Mouse (Mus musculus): ENCODE results near the gene Abcb8. TPM values are rescaled to one million over a fixed set of nuclear protein-coding genes. Genes with fewer than 3 reads are reported as not detected.
A peak's percentile ranks its signal among the peaks of the same experiment; 100 is the strongest.

The Abcb8 gene
- polyA plus RNA-seq, 1 experiment from 2014 or later, result 37.1 TPM

DNA sequence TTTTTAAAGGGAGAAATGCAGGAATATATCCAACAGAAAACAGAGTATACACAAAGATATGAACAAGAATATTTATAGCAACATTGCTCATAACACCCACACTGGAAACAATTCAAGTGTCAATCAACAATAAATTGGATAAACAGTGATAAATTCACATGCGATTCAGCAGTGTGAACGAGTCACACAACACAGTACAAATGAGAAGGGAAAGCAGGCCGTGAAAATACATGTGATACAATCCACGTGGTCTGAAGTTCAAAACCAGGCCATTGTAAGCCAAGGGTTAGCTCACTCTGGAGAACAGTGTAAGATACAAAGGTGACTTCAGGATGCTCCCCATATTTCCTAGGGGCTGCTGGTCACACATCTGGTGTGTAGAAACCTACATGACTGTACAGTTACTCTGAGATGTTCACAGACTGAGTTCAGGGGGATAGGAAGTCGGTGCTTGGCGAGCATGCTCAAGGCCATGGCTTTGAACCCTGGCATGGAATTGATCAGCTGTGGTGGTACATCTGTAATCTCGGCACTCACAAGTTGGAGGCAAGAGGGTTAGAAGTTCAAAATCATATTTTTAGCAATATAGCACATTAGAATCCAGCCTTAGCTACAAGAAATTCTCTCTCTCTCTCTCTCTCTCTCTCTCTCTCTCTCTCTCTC, 18.7 kb upstream of the Abcb8 start:
- Histone ChIP-seq H3K27ac (ENCODE audit: low read depth, low read length) (no peak overlapping the region), H3K9me3 (replicated peaks; ENCODE audit: control insufficient read depth, low read length) (no peaks in the 10 kb centered on the region), H3K4me3 (ENCODE audit: low read depth, low read length) (no peak overlapping the region), H3K4me1 (ENCODE audit: control insufficient read depth, insufficient read depth, low read length) (peaks cover 6% of the 10 kb centered on the region; the same call in 1 of the 2 replicates), H3K9ac (ENCODE audit: low read length) (no peak overlapping the region), H3K36me3 (ENCODE audit: control insufficient read depth, insufficient read depth, low read length) (no peaks in the 10 kb centered on the region), H3K4me2 (ENCODE audit: low read length) (no peak overlapping the region), H3K27me3 (replicated peaks; ENCODE audit: control insufficient read depth, insufficient read depth, low read length) (no peaks in the 10 kb centered on the region)
- ATAC-seq (no peak), DNase-seq (ENCODE audit: low spot score) (peak; percentile 20)
- WGBS, result 68% methylated on average over 7 of the region's 7 CpGs

DNA sequence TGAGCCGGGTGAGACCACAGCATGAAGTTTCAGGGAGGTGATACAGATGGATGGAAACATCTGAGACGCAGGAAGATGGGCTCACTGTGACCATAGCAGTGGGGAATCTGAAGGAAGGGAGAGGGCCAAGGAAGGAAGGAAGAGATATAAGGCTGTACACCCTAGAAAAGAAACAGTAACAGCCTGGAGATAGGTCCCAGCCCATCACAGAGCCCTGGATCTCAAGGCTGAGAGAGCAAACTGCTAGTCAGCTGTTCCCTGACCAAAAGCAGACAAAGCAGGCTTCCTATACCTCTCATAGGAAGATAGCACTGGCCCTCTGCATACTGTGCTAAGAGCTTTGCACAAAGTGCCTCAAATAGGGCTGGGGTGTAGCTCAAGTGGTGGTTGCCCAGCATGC, 14.8 kb upstream of the Abcb8 start:
- H3K27me3 ChIP-seq (replicated peaks; ENCODE audit: control insufficient read depth, insufficient read depth, low read length), result no peaks in the 10 kb centered on the region
- H3K27ac ChIP-seq (ENCODE audit: low read depth, low read length), result no peak overlapping the region
- no peaks in the 10 kb centered on the region for H3K36me3 ChIP-seq (ENCODE audit: control insufficient read depth, insufficient read depth, low read length)
- H3K9ac ChIP-seq (ENCODE audit: low read length), result no peak overlapping the region
- H3K4me2 ChIP-seq (ENCODE audit: low read length), result no peak overlapping the region
- WGBS, result 80% methylated on average over 2 of the region's 2 CpGs
- peaks cover 9% of the 10 kb centered on the region for H3K4me1 ChIP-seq (ENCODE audit: control insufficient read depth, insufficient read depth, low read length)
- ATAC-seq, result no peak
- H3K4me3 ChIP-seq (ENCODE audit: low read depth, low read length), result no peak overlapping the region
- DNase-seq (ENCODE audit: low spot score), result no peak
- no peaks in the 10 kb centered on the region for H3K9me3 ChIP-seq (replicated peaks; ENCODE audit: control insufficient read depth, low read length)

DNA sequence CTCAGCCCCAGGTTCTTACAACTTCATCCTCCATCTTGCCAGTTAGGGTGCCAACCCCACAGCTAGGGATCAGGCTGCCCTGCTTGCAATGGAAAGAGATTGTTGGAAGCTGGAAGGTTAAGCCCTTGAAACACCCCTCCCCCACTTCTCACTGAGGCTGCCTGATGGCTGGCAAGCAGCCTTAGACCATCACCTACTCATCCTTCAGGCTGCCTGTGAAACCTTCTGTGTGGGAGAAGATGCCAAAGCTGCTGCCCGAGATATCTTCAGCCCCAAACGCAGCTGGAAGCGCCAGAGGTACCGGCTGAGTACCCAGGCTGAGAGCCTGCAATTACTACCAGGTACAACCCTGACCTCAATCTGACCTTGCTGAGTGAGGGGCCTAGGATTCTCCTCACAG, 14.0 kb upstream of the Abcb8 start:
- Histone ChIP-seq H3K27ac (ENCODE audit: low read depth, low read length) (no peak overlapping the region), H3K27me3 (replicated peaks; ENCODE audit: control insufficient read depth, insufficient read depth, low read length) (no peaks in the 10 kb centered on the region), H3K9ac (ENCODE audit: low read length) (no peak overlapping the region), H3K4me2 (ENCODE audit: low read length) (no peak overlapping the region), H3K9me3 (replicated peaks; ENCODE audit: control insufficient read depth, low read length) (no peaks in the 10 kb centered on the region), H3K4me3 (ENCODE audit: low read depth, low read length) (no peak overlapping the region), H3K36me3 (ENCODE audit: control insufficient read depth, insufficient read depth, low read length) (no peaks in the 10 kb centered on the region), H3K4me1 (ENCODE audit: control insufficient read depth, insufficient read depth, low read length) (peaks cover 6% of the 10 kb centered on the region)
- no peak for ATAC-seq
- 86% methylated on average over 4 of the region's 4 CpGs for WGBS
- no peak for DNase-seq (ENCODE audit: low spot score)

DNA sequence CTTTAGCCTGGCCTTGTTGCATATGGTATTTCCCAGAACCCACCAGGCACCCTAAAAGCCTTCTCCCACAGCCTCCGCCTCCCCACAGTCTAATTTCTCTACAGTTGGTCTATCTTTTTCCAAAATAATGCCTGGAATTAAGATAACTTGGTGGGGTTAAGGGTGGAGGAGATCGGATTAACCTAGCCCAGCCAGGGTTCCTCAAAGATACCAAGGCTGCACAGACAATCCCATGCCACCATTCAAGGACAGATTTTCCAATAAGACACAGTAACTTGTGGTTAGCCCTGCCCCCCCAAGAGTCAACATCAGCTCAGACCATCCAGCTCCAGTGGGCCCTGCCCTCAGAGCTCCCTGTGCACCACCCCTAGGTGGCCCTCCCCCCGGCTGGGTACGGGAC, 13.0 kb upstream of the Abcb8 start:
- Histone ChIP-seq H3K27ac (ENCODE audit: low read depth, low read length) (no peak overlapping the region), H3K9me3 (replicated peaks; ENCODE audit: control insufficient read depth, low read length) (no peaks in the 10 kb centered on the region), H3K4me3 (ENCODE audit: low read depth, low read length) (no peak overlapping the region), H3K36me3 (ENCODE audit: control insufficient read depth, insufficient read depth, low read length) (no peaks in the 10 kb centered on the region), H3K4me1 (ENCODE audit: control insufficient read depth, insufficient read depth, low read length) (peaks cover 6% of the 10 kb centered on the region), H3K9ac (ENCODE audit: low read length) (no peak overlapping the region), H3K27me3 (replicated peaks; ENCODE audit: control insufficient read depth, insufficient read depth, low read length) (no peaks in the 10 kb centered on the region; the same call in 1 of the 2 replicates), H3K4me2 (ENCODE audit: low read length) (no peak overlapping the region)
- DNase-seq (ENCODE audit: low spot score), result no peak
- 89% methylated on average over 4 of the region's 4 CpGs for WGBS
- ATAC-seq, result no peak

GRCm38 (mm10) chr5:24381486-24381885, 12.0 kb upstream of the Abcb8 start:
- no peak overlapping the region for H3K9ac ChIP-seq (ENCODE audit: low read length)
- no peak for DNase-seq (ENCODE audit: low spot score)
- no peak overlapping the region for H3K27ac ChIP-seq (ENCODE audit: low read depth, low read length)
- H3K4me3 ChIP-seq (ENCODE audit: low read depth, low read length), result no peak overlapping the region
- no peak overlapping the region for H3K4me2 ChIP-seq (ENCODE audit: low read length)
- H3K27me3 ChIP-seq (replicated peaks; ENCODE audit: control insufficient read depth, insufficient read depth, low read length), result peaks cover 5% of the 10 kb centered on the region
- no peak for ATAC-seq
- H3K4me1 ChIP-seq (ENCODE audit: control insufficient read depth, insufficient read depth, low read length), result peaks cover 6% of the 10 kb centered on the region
- H3K36me3 ChIP-seq (ENCODE audit: control insufficient read depth, insufficient read depth, low read length), result no peaks in the 10 kb centered on the region
- 83% methylated on average over 6 of the region's 6 CpGs for WGBS
- no peaks in the 10 kb centered on the region for H3K9me3 ChIP-seq (replicated peaks; ENCODE audit: control insufficient read depth, low read length)

DNA sequence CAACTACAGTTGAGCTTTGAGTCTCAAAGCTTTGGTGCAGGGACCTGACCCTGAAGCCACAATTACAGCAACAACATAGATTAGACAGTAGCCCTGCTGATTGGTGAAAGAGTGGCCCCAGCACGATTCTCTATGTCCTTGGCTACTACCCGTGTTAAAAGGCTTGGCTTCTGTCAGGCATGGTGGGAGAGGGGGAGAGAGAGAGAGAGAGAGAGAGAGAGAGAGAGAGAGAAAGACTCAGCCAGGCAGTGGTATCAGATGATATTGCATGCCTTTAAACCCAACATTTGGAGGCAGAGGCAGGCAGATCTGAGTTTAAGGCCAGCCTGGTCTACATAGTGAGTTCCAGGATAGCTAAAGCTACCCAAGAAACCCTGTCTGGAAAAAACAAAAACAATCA, 11.5 kb upstream of the Abcb8 start:
- WGBS, result 64% methylated on average over 2 of the region's 2 CpGs
- Histone ChIP-seq H3K27ac (ENCODE audit: low read depth, low read length) (no peak overlapping the region), H3K4me2 (ENCODE audit: low read length) (no peak overlapping the region), H3K4me1 (ENCODE audit: control insufficient read depth, insufficient read depth, low read length) (peaks cover 6% of the 10 kb centered on the region), H3K36me3 (ENCODE audit: control insufficient read depth, insufficient read depth, low read length) (no peaks in the 10 kb centered on the region), H3K9me3 (replicated peaks; ENCODE audit: control insufficient read depth, low read length) (no peaks in the 10 kb centered on the region), H3K27me3 (replicated peaks; ENCODE audit: control insufficient read depth, insufficient read depth, low read length) (peaks cover 10% of the 10 kb centered on the region), H3K4me3 (ENCODE audit: low read depth, low read length) (no peak overlapping the region), H3K9ac (ENCODE audit: low read length) (no peak overlapping the region)
- ATAC-seq (no peak), DNase-seq (ENCODE audit: low spot score) (no peak)

DNA sequence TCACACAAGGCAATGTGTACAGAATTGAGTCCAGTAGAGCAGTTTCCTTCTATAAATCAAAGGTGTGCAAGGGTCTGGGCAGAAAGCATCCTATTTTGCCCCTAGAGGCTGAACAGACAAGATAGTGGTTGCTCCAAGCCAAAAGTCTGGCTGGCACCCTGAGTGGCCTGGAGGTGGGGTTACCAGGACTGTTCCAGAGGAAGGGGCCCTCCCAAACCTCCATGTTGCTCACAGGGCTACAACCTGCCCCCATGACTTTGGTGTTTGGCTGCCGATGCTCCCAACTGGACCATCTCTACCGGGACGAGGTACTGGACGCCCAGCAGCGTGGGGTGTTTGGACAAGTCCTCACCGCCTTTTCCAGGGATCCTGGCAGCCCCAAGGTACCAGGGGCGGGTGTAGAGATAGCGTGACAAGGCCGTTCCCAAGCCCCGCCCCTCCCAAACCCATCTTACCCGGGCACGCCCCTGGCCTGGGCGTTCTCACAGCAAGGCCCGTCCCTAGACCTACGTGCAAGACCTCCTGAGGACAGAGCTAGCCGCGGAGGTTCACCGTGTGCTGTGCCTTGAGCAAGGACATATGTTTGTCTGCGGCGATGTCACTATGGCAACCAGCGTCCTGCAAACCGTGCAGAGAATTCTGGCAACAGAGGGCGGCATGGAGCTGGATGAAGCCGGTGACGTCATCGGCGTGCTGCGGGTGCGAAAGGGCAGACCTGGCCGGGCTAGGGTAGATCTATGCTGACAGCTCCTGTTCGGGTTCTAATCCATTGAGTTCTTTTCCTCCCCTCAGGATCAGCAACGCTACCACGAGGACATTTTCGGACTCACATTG, 10.2 kb upstream of the Abcb8 start:
- Histone ChIP-seq H3K9ac (ENCODE audit: low read length) (peak overlapping the region; percentile 64), H3K4me2 (ENCODE audit: low read length) (peak overlapping the region; percentile 63), H3K36me3 (ENCODE audit: control insufficient read depth, insufficient read depth, low read length) (no peaks in the 10 kb centered on the region), H3K4me3 (ENCODE audit: low read depth, low read length) (peak overlapping the region; percentile 44), H3K4me1 (ENCODE audit: control insufficient read depth, insufficient read depth, low read length) (peaks cover 12% of the 10 kb centered on the region), H3K27ac (ENCODE audit: low read depth, low read length) (peak overlapping the region; percentile 58), H3K27me3 (replicated peaks; ENCODE audit: control insufficient read depth, insufficient read depth, low read length) (peaks cover 22% of the 10 kb centered on the region), H3K9me3 (replicated peaks; ENCODE audit: control insufficient read depth, low read length) (no peaks in the 10 kb centered on the region)
- peak; percentile 84 for ATAC-seq
- peak; percentile 96 for DNase-seq (ENCODE audit: low spot score)
- WGBS, result under 1% methylated on average over 34 of the region's 34 CpGs

- H3K27ac ChIP-seq (ENCODE audit: low read depth, low read length), result no peak overlapping the region
- no peak overlapping the region for H3K9ac ChIP-seq (ENCODE audit: low read length)
- peaks cover 31% of the 10 kb centered on the region for H3K27me3 ChIP-seq (replicated peaks; ENCODE audit: control insufficient read depth, insufficient read depth, low read length)
- no peaks in the 10 kb centered on the region for H3K9me3 ChIP-seq (replicated peaks; ENCODE audit: control insufficient read depth, low read length)
- no peak overlapping the region for H3K4me3 ChIP-seq (ENCODE audit: low read depth, low read length)
- 72% methylated on average over 6 of the region's 6 CpGs for WGBS
- no peaks in the 10 kb centered on the region for H3K36me3 ChIP-seq (ENCODE audit: control insufficient read depth, insufficient read depth, low read length)
- peak overlapping the region; percentile 63; the same call in 1 of the 2 replicates for H3K4me2 ChIP-seq (ENCODE audit: low read length)
- ATAC-seq (no peak), DNase-seq (ENCODE audit: low spot score) (no peak)
- H3K4me1 ChIP-seq (ENCODE audit: control insufficient read depth, insufficient read depth, low read length), result peaks cover 12% of the 10 kb centered on the region
Measured at GRCm38 (mm10) chr5:24384407-24384806, 9.1 kb upstream of the Abcb8 start.

DNA sequence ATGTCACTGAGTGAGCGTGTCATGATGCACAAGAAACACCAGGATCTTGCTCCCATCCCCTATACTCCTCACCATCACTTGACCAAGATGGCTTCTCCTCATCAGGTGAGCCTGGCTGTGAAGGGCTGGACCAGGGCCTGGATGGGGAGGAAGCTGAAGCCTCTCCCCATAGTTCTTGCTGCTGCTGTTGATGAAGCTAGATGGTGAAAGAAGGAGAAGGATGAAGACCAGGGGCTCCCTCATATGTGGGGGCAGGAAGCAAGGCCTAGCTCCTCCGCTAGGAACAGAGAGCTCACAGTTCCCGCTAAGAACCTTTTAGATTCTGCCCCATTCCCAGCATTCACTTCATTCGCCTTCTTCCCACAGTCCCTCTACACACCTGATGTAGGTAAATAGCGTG, 8.1 kb upstream of the Abcb8 start:
- Histone ChIP-seq H3K4me2 (ENCODE audit: low read length) (no peak overlapping the region), H3K36me3 (ENCODE audit: control insufficient read depth, insufficient read depth, low read length) (no peaks in the 10 kb centered on the region), H3K27me3 (replicated peaks; ENCODE audit: control insufficient read depth, insufficient read depth, low read length) (peaks cover 31% of the 10 kb centered on the region), H3K4me1 (ENCODE audit: control insufficient read depth, insufficient read depth, low read length) (peaks cover 12% of the 10 kb centered on the region), H3K9me3 (replicated peaks; ENCODE audit: control insufficient read depth, low read length) (no peaks in the 10 kb centered on the region), H3K27ac (ENCODE audit: low read depth, low read length) (no peak overlapping the region), H3K9ac (ENCODE audit: low read length) (no peak overlapping the region), H3K4me3 (ENCODE audit: low read depth, low read length) (no peak overlapping the region)
- DNase-seq (ENCODE audit: low spot score) (no peak), ATAC-seq (no peak)
- 91% methylated on average over 5 of the region's 5 CpGs for WGBS
